Mouse (Mus musculus) neural tube, embryonic 13.5 days (tissue): ENCODE results near the gene Tnfrsf25. TPM values are rescaled to one million over a fixed set of nuclear protein-coding genes. Genes with fewer than 3 reads are reported as not detected.

ENCODE experiments used
- ATAC-seq: fragments of 200-750 bp; cut with Nextera tagmentation; 2 replicates; pipeline ENCODE4 v1.8.0; 2017; ENCODE audit warnings: low read depth, mild to moderate bottlenecking, moderate TSS enrichment, moderate library complexity
- H3K27ac ChIP-seq: fragments of 300-500 bp; sonication (generic); replicated peaks from 2 replicates; pipeline ENCODE4 v1.5.1; 2015; ENCODE audit warnings: moderate library complexity, mild to moderate bottlenecking, inconsistent platforms
- H3K27me3 ChIP-seq: fragments of 300-500 bp; sonication (generic); 2 replicates; pipeline ENCODE4 v1.6.1; 2015; ENCODE audit warnings: mild to moderate bottlenecking, inconsistent platforms
- H3K36me3 ChIP-seq: fragments of 300-500 bp; sonication (generic); 2 replicates; pipeline ENCODE4 v1.6.1; 2015; ENCODE audit warnings: mild to moderate bottlenecking, inconsistent platforms
- H3K4me1 ChIP-seq: fragments of 300-500 bp; sonication (generic); replicated peaks from 2 replicates; pipeline ENCODE4 v1.6.1; 2015; ENCODE audit warnings: inconsistent platforms
- H3K4me2 ChIP-seq: fragments of 300-500 bp; sonication (generic); 2 replicates; pipeline ENCODE4 v1.6.1; 2015; ENCODE audit warnings: inconsistent platforms, mild to moderate bottlenecking, moderate library complexity
- H3K4me3 ChIP-seq: fragments of 300-500 bp; sonication (generic); 2 replicates; pipeline ENCODE4 v1.5.1; 2015; ENCODE audit warnings: mild to moderate bottlenecking, inconsistent platforms
- H3K9ac ChIP-seq: fragments of 300-500 bp; sonication (generic); 2 replicates; pipeline ENCODE4 v1.6.1; 2015; ENCODE audit warnings: moderate library complexity, mild to moderate bottlenecking, inconsistent platforms
- H3K9me3 ChIP-seq: fragments of 300-500 bp; sonication (generic); 2 replicates; pipeline ENCODE4 v1.6.1; 2016; ENCODE audit warnings: inconsistent platforms
- WGBS: fragments of 180-500 bp; shearing (Covaris S2); methylation state at CpG from one replicate; pipeline ENCODE4 v1.1.7; 2015; 5-methylcytosine and 5-hydroxymethylcytosine counted together
- polyA plus RNA-seq: library from polyadenylated mRNA; unstranded; fragments of >200 nt; fragmentation: Nextera tagmentation; extraction: Ambion mirVana; gene quantifications from 2 replicates; pipeline ENCODE4 v1.2.1, GENCODE M21; 2015

Gene Tnfrsf25
- polyA plus RNA-seq, 1 experiment from 2014 or later, result 0.84 TPM

- H3K9me3 ChIP-seq, result no peaks in the 10 kb centered on the region
- no peak overlapping the region for H3K9ac ChIP-seq
- no peak for ATAC-seq
- WGBS, result 97% methylated on average over 2 of the region's 2 CpGs
- H3K4me3 ChIP-seq, result no peak overlapping the region
- H3K36me3 ChIP-seq, result no peaks in the 10 kb centered on the region
- peaks cover 20% of the 10 kb centered on the region for H3K4me1 ChIP-seq
- no peak overlapping the region for H3K27ac ChIP-seq
- H3K4me2 ChIP-seq, result no peak overlapping the region
- peaks cover 81% of the 10 kb centered on the region for H3K27me3 ChIP-seq
Observed at GRCm38 (mm10) chr4:152136876-152137250, 21.1 kb downstream of the Tnfrsf25 start.

GRCm38 (mm10) chr4:152138497-152139260 is 22.9 kb downstream of the Tnfrsf25 start:
- peak; percentile 64 for ATAC-seq
- peaks cover 71% of the 10 kb centered on the region for H3K27me3 ChIP-seq
- H3K4me2 ChIP-seq, result peak overlapping the region; percentile 61
- H3K9ac ChIP-seq, result no peak overlapping the region
- H3K4me3 ChIP-seq, result peak overlapping the region; percentile 37
- no peak overlapping the region for H3K27ac ChIP-seq
- no peaks in the 10 kb centered on the region for H3K36me3 ChIP-seq
- peaks cover 11% of the 10 kb centered on the region for H3K4me1 ChIP-seq
- WGBS, result 2% methylated on average over 51 of the region's 51 CpGs
- H3K9me3 ChIP-seq, result no peaks in the 10 kb centered on the region

DNA sequence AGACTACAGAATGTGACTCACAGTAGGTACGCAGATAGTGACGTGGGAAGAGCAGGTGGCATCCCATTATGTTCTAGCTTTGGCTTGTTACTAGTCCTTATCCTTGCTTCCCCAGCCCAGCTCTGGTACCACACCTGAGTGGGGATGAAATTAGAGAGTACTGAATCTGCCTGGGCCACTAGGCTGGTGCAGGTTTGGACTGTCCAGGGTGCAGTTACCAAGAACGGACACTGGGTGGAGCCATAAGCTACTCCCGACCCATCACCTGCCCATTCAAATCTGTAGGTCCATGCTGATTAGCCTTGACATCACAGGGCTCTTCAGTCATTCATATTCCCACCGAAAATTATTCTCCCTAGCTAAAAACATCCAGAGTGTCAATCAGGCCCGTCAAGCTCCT is 24.7 kb downstream of the Tnfrsf25 start:
- no peak for ATAC-seq
- Histone ChIP-seq H3K4me1 (peaks cover 11% of the 10 kb centered on the region), H3K4me2 (no peak overlapping the region), H3K36me3 (no peaks in the 10 kb centered on the region), H3K9me3 (no peaks in the 10 kb centered on the region), H3K27ac (no peak overlapping the region), H3K27me3 (peaks cover 59% of the 10 kb centered on the region), H3K9ac (no peak overlapping the region), H3K4me3 (no peak overlapping the region)
- WGBS, result 34% methylated on average over 6 of the region's 6 CpGs

DNA sequence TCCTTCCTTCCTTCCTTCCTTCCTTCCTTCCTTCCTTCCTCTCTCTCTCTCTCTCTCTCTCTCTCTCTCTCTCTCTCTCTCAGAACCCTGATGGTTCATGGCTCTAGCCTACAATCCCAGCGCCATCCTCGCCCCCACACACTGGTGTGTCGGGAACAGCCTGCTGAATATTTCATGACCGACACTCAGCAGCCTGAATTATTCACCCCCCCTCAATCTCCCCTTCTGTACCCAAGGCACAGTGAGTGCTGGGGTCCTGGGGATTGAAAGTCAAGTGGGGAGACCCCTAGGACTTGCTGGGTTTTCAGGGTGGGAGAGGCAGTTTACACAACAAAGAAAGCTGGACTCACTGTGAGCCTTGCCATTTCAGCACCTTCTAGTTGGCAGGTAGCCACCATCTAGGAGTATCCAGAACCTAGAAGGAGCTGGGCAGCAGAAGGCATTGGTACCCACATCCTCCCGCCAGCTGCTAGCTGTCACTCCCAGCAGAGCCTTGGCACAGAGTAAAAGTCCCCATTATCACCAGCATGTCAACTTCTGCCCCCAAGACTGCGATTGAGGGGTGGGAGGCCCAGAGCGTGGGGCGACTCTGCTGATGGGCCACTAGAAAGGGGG is 25.9 kb downstream of the Tnfrsf25 start:
- Histone ChIP-seq H3K4me2 (no peak overlapping the region), H3K4me3 (no peak overlapping the region), H3K9me3 (no peaks in the 10 kb centered on the region), H3K9ac (no peak overlapping the region), H3K4me1 (peaks cover 11% of the 10 kb centered on the region), H3K36me3 (no peaks in the 10 kb centered on the region), H3K27ac (no peak overlapping the region), H3K27me3 (peaks cover 58% of the 10 kb centered on the region)
- ATAC-seq, result no peak
- 73% methylated on average over 8 of the region's 8 CpGs for WGBS

GRCm38 (mm10) chr4:152143632-152144031 is 27.9 kb downstream of the Tnfrsf25 start:
- Histone ChIP-seq H3K4me3 (no peak overlapping the region), H3K27me3 (peaks cover 53% of the 10 kb centered on the region), H3K9me3 (no peaks in the 10 kb centered on the region), H3K36me3 (no peaks in the 10 kb centered on the region), H3K4me1 (peaks cover 5% of the 10 kb centered on the region), H3K9ac (no peak overlapping the region), H3K4me2 (no peak overlapping the region), H3K27ac (no peak overlapping the region)
- ATAC-seq, result no peak
- 34% methylated on average over 1 of the region's 1 CpGs for WGBS

DNA sequence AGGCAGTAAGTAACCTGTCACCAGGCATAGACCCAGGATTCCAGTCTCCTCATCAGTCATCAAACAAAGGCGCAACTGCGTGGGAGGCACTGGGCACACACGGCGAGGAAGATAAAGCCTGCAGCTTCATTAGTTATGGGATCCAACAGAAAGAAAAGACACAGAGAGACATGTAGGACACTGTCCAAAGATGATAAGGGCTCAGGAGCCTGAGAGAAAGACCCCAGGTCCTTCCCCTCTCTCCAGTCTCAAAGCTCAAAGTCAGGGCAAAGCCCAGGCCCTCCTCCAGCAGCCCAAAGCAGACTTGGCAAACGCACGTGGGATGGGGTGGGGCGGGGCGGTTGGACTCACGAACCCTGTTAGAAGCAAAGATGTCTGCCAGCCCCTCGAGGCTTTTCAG is 29.7 kb downstream of the Tnfrsf25 start:
- no peaks in the 10 kb centered on the region for H3K4me1 ChIP-seq
- no peak overlapping the region for H3K27ac ChIP-seq
- H3K36me3 ChIP-seq, result no peaks in the 10 kb centered on the region
- ATAC-seq, result no peak
- no peak overlapping the region for H3K4me3 ChIP-seq
- peaks cover 55% of the 10 kb centered on the region for H3K27me3 ChIP-seq
- H3K9ac ChIP-seq, result no peak overlapping the region
- H3K4me2 ChIP-seq, result no peak overlapping the region
- WGBS, result 66% methylated on average over 10 of the region's 10 CpGs
- H3K9me3 ChIP-seq, result no peaks in the 10 kb centered on the region

GRCm38 (mm10) chr4:152146033-152146827 is 30.5 kb downstream of the Tnfrsf25 start:
- no peak overlapping the region for H3K9ac ChIP-seq
- no peak overlapping the region for H3K4me3 ChIP-seq
- 48% methylated on average over 11 of the region's 11 CpGs for WGBS
- H3K4me2 ChIP-seq, result no peak overlapping the region
- ATAC-seq, result no peak
- no peaks in the 10 kb centered on the region for H3K9me3 ChIP-seq
- H3K4me1 ChIP-seq, result no peaks in the 10 kb centered on the region
- no peak overlapping the region for H3K27ac ChIP-seq
- H3K36me3 ChIP-seq, result no peaks in the 10 kb centered on the region
- H3K27me3 ChIP-seq, result peaks cover 56% of the 10 kb centered on the region

GRCm38 (mm10) chr4:152150546-152150945 is 34.8 kb downstream of the Tnfrsf25 start:
- H3K4me2 ChIP-seq, result no peak overlapping the region
- H3K4me3 ChIP-seq, result no peak overlapping the region
- H3K27ac ChIP-seq, result no peak overlapping the region
- peaks cover 81% of the 10 kb centered on the region for H3K27me3 ChIP-seq
- no peaks in the 10 kb centered on the region for H3K9me3 ChIP-seq
- no peak for ATAC-seq
- no peaks in the 10 kb centered on the region for H3K36me3 ChIP-seq
- 71% methylated on average over 4 of the region's 4 CpGs for WGBS
- H3K9ac ChIP-seq, result no peak overlapping the region
- H3K4me1 ChIP-seq, result peaks cover 15% of the 10 kb centered on the region

DNA sequence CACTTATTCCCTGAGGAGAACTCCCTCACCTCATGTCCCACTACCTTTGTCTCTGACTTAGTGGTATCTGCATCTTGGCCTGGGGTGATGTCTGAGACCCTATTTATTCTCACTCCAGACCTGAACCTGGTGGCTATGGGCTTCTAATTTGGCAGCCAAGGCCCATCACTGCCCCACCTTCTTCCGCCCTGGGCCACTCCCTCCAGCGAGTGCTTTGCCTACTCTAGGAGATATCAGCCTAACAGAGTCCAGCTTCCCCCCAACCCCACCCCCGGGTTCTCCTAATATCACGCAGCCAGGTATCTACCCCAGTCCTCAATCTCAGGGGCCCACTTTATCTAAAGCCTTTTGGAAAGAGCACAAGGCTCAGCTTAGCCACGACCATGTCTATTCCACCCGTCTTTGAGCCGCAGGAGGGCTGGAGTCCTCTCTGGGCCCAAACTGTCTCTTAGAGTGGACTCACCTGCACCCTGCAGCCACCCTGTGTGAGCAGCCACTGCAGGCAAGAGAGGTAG is 35.8 kb downstream of the Tnfrsf25 start:
- peaks cover 85% of the 10 kb centered on the region for H3K27me3 ChIP-seq
- 20% methylated on average over 7 of the region's 7 CpGs for WGBS
- ATAC-seq, result no peak

DNA sequence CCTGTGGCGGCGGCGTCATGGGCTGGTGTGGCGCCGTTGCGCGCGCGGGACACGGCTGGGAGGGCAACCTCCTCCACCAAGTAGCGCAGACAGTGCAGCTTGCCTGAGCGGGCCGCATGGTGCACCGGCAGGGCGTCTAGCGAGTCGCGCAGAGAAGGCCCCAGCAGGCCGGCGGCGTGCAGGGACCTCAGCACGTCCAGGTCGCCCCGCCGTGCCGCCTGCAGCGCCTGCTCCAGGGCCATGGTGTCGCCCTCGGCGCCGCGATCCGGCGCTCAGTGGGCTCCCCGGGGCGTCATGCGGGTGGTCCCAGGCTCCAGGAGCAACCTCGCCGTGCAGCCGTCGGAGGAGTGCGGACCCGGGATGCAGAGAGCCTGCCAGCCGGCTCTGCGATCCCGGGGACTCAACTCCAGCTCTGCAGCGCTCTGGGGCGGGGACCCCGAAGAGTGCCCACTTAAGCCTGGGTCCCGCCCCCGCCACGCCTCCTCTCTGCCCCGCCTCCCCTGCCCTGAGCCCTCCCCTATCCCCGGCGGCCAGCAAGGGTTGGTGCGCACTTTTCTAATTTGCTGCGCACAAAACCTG is 36.3 kb downstream of the Tnfrsf25 start, which contains the start of gene Espn:
Gene Espn (minus strand): TSS at position 406 of the 579 bp plus-strand sequence.
- Histone ChIP-seq H3K4me2 (peak within 1 kb of the TSS; percentile 54), H3K9me3 (no peaks in the 10 kb centered on the region), H3K9ac (peak within 1 kb of the TSS; percentile 38; the same call in 1 of the 2 replicates), H3K4me1 (peaks cover 15% of the 10 kb centered on the region), H3K27ac (no peak within 1 kb of the TSS), H3K4me3 (peak within 1 kb of the TSS; percentile 30), H3K27me3 (peaks cover 84% of the 10 kb centered on the region), H3K36me3 (no peaks in the 10 kb centered on the region)
- under 1% methylated on average over 57 of the region's 57 CpGs for WGBS
- peak; percentile 57 for ATAC-seq

More for the DNA sequence above, 35.8 kb downstream of the Tnfrsf25 start:
- Histone ChIP-seq H3K9ac (peak overlapping the region; percentile 38; the same call in 1 of the 2 replicates), H3K36me3 (no peaks in the 10 kb centered on the region), H3K9me3 (no peaks in the 10 kb centered on the region), H3K4me2 (peak overlapping the region; percentile 54), H3K4me1 (peaks cover 15% of the 10 kb centered on the region), H3K27ac (no peak overlapping the region), H3K4me3 (peak overlapping the region; percentile 30)

GRCm38 (mm10) chr4:152153771-152154177 is 38.0 kb downstream of the Tnfrsf25 start:
- 0 out of 2 replicates have a peak overlapping the region, but pooled peaks have one; percentile 8 for H3K4me3 ChIP-seq
- no peak overlapping the region for H3K9ac ChIP-seq
- 3% methylated on average over 23 of the region's 23 CpGs for WGBS
- H3K36me3 ChIP-seq, result no peaks in the 10 kb centered on the region
- H3K9me3 ChIP-seq, result no peaks in the 10 kb centered on the region
- peaks cover 24% of the 10 kb centered on the region for H3K4me1 ChIP-seq
- H3K27me3 ChIP-seq, result peaks cover 94% of the 10 kb centered on the region
- H3K4me2 ChIP-seq, result peak overlapping the region; percentile 40
- no peak for ATAC-seq
- H3K27ac ChIP-seq, result no peak overlapping the region
